Mouse (Mus musculus) ES-Bruce4 (cell line): Measurements from ENCODE around the gene Prox1. TPM values are rescaled to one million over a fixed set of nuclear protein-coding genes. Genes with fewer than 3 reads are reported as not detected.

Experiments
- H3K27ac ChIP-seq: 2 replicates; pipeline ENCODE4 v1.5.1; 2012; ENCODE audit warnings: low read length, inconsistent platforms; ENCODE audit not compliant: insufficient read depth
- H3K27me3 ChIP-seq: 2 replicates; pipeline ENCODE4 v1.6.1; 2012; ENCODE audit warnings: mild to moderate bottlenecking, low read length, inconsistent platforms; ENCODE audit not compliant: control insufficient read depth, poor library complexity, insufficient read depth, severe bottlenecking
- H3K36me3 ChIP-seq: 2 replicates; pipeline ENCODE4 v1.6.1; 2012; ENCODE audit warnings: inconsistent platforms, mild to moderate bottlenecking, low read length, moderate library complexity; ENCODE audit not compliant: control insufficient read depth, poor library complexity, insufficient read depth, severe bottlenecking
- H3K4me1 ChIP-seq: one replicate; pipeline ENCODE4 v1.8.1; 2011; ENCODE audit warnings: low read length; ENCODE audit not compliant: control insufficient read depth, insufficient read depth
- H3K4me3 ChIP-seq: 2 replicates; pipeline ENCODE4 v1.5.1; 2011; ENCODE audit warnings: low read depth, mild to moderate bottlenecking, low read length
- H3K9ac ChIP-seq: 2 replicates; pipeline ENCODE4 v1.6.1; 2012; ENCODE audit warnings: low read depth, mild to moderate bottlenecking, inconsistent platforms; ENCODE audit not compliant: poor library complexity, severe bottlenecking
- H3K9me3 ChIP-seq: replicated peaks from 2 replicates; pipeline ENCODE4 v1.6.1; 2012; ENCODE audit warnings: mild to moderate bottlenecking, low read length, inconsistent platforms; ENCODE audit not compliant: control insufficient read depth, poor library complexity, insufficient read depth, severe bottlenecking
- CTCF ChIP-seq: IDR thresholded peaks from one replicate; pipeline ENCODE4 v1.8.1; 2011; ENCODE audit warnings: low read depth, low read length
- EP300 ChIP-seq: IDR thresholded peaks from 2 replicates; pipeline ENCODE4 v1.6.1; 2011; ENCODE audit warnings: low read depth, low read length; ENCODE audit not compliant: insufficient read depth
- POLR2A ChIP-seq: IDR thresholded peaks from one replicate; pipeline ENCODE4 v1.8.1; 2011; ENCODE audit warnings: low read length; ENCODE audit not compliant: insufficient read depth
- polyA plus RNA-seq: library from polyadenylated mRNA; stranded (reverse); fragments of >200 nt; gene quantifications from 2 replicates; pipeline ENCODE4 v1.2.4, GENCODE M21; 2011; ENCODE audit warnings: low read depth; ENCODE audit not compliant: missing spikeins, insufficient read depth, insufficient read length

The Prox1 gene
- polyA plus RNA-seq, 1 experiment = 1.7 TPM

- Histone ChIP-seq H3K27me3 (no peaks in the 10 kb centered on the region), H3K27ac (no peak overlapping the region), H3K4me1 (no peaks in the 10 kb centered on the region)
Measured at GRCm38 (mm10) chr1:190130888-190131287, 39.6 kb downstream of the Prox1 start.

GRCm38 (mm10) chr1:190129553-190129952 is 41.0 kb downstream of the Prox1 start:
- H3K4me1 ChIP-seq = no peaks in the 10 kb centered on the region

More at GRCm38 (mm10) chr1:190130888-190131287, 39.6 kb downstream of the Prox1 start:
- Histone ChIP-seq H3K4me3 (no peak overlapping the region), H3K9me3 (no peaks in the 10 kb centered on the region), H3K36me3 (no peaks in the 10 kb centered on the region), H3K9ac (no peak overlapping the region)
- TF ChIP-seq POLR2A (no peak), EP300 (no peak), CTCF (no peak)

GRCm38 (mm10) chr1:190128674-190129322 is 41.7 kb downstream of the Prox1 start:
- TF ChIP-seq CTCF (no peak), EP300 (no peak), POLR2A (no peak)
- Histone ChIP-seq H3K36me3 (no peaks in the 10 kb centered on the region), H3K4me3 (no peak overlapping the region), H3K4me1 (no peaks in the 10 kb centered on the region), H3K9me3 (no peaks in the 10 kb centered on the region), H3K27me3 (no peaks in the 10 kb centered on the region), H3K9ac (no peak overlapping the region), H3K27ac (no peak overlapping the region)

More at GRCm38 (mm10) chr1:190129553-190129952, 41.0 kb downstream of the Prox1 start:
- no peaks in the 10 kb centered on the region for H3K27me3 ChIP-seq
- H3K4me3 ChIP-seq = no peak overlapping the region
- no peaks in the 10 kb centered on the region for H3K36me3 ChIP-seq
- no peaks in the 10 kb centered on the region for H3K9me3 ChIP-seq
- H3K27ac ChIP-seq = no peak overlapping the region
- TF ChIP-seq CTCF = no peak
- TF ChIP-seq POLR2A = no peak
- no peak for TF ChIP-seq EP300
- no peak overlapping the region for H3K9ac ChIP-seq

- Histone ChIP-seq H3K36me3 (no peaks in the 10 kb centered on the region), H3K9ac (no peak overlapping the region), H3K27ac (no peak overlapping the region), H3K4me1 (no peaks in the 10 kb centered on the region), H3K4me3 (no peak overlapping the region), H3K27me3 (no peaks in the 10 kb centered on the region), H3K9me3 (no peaks in the 10 kb centered on the region)
- no peak for TF ChIP-seq POLR2A
- TF ChIP-seq EP300 = no peak
- no peak for TF ChIP-seq CTCF
Measured at GRCm38 (mm10) chr1:190127878-190128277, 42.6 kb downstream of the Prox1 start.

GRCm38 (mm10) chr1:190127163-190127795 is 43.2 kb downstream of the Prox1 start:
- no peaks in the 10 kb centered on the region for H3K36me3 ChIP-seq
- H3K4me1 ChIP-seq = no peaks in the 10 kb centered on the region
- H3K27me3 ChIP-seq = no peaks in the 10 kb centered on the region
- TF ChIP-seq CTCF (no peak), EP300 (no peak), POLR2A (no peak)
- no peaks in the 10 kb centered on the region for H3K9me3 ChIP-seq
- H3K9ac ChIP-seq = no peak overlapping the region
- no peak overlapping the region for H3K27ac ChIP-seq
- no peak overlapping the region for H3K4me3 ChIP-seq

GRCm38 (mm10) chr1:190124961-190125739 is 45.4 kb downstream of the Prox1 start:
- Histone ChIP-seq H3K9me3 (no peaks in the 10 kb centered on the region), H3K36me3 (no peaks in the 10 kb centered on the region), H3K4me1 (no peaks in the 10 kb centered on the region), H3K27me3 (no peaks in the 10 kb centered on the region), H3K27ac (no peak overlapping the region), H3K4me3 (no peak overlapping the region), H3K9ac (no peak overlapping the region)
- TF ChIP-seq EP300 (no peak), CTCF (no peak), POLR2A (no peak)
